Mouse (Mus musculus) spleen, adult 2 months (tissue): ENCODE measurements around the gene 1700020A23Rik.

Experiments used
- CTCF ChIP-seq: fragments of 200-500 bp; IDR thresholded peaks from 2 replicates; pipeline ENCODE4 v1.5.1; 2011; ENCODE audit warnings: mild to moderate bottlenecking, inconsistent platforms; ENCODE audit not compliant: insufficient read depth, insufficient read length, insufficient replicate concordance; ENCODE audit errors: extremely low read depth
- POLR2A ChIP-seq: fragments of 200-500 bp; IDR thresholded peaks from 2 replicates; pipeline ENCODE4 v1.6.1; 2011; ENCODE audit warnings: low read depth, low read length, inconsistent platforms

DNA sequence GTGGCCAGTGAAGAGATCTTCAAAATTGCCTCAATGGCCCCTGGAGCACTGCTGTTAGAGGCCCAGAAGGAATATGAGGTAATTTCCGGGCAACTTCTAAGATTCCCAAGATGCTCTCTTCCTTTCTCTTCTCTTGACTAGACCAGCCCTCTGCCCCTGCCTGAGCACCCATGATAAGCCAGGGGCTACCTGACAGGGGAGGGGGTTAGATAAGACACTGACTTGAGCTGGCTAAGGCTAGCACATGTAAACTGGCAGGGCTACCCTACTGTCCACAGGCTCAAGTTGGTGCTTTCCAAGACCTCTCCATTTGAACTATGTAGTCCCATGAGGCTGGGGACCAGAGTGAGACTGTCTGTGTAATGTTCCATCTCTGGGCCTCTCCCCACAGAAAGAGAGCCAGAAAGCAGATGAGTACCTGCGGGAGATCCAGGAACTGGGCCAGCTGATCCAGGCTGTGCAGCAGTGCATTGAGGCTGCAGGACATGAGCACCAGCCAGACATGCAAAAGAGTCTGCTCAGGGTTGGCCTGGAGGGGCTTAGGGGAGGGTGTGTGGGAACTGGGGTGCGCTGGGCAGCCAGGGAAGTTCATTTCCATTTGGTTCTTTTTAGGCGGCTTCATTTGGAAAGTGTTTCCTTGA is 34.9 kb downstream of the 1700020A23Rik start:
- TF ChIP-seq CTCF (no peak), POLR2A (no peak)
